Mouse (Mus musculus) skeletal muscle tissue, adult 2 months (tissue): ENCODE results near the gene Ercc2.

Source experiments
- DNase-seq: peaks from one replicate; pipeline ENCODE4 v3.0.0-alpha.2; 2012; ENCODE audit warnings: low read depth, low spot score

Ercc2 gene

DNA sequence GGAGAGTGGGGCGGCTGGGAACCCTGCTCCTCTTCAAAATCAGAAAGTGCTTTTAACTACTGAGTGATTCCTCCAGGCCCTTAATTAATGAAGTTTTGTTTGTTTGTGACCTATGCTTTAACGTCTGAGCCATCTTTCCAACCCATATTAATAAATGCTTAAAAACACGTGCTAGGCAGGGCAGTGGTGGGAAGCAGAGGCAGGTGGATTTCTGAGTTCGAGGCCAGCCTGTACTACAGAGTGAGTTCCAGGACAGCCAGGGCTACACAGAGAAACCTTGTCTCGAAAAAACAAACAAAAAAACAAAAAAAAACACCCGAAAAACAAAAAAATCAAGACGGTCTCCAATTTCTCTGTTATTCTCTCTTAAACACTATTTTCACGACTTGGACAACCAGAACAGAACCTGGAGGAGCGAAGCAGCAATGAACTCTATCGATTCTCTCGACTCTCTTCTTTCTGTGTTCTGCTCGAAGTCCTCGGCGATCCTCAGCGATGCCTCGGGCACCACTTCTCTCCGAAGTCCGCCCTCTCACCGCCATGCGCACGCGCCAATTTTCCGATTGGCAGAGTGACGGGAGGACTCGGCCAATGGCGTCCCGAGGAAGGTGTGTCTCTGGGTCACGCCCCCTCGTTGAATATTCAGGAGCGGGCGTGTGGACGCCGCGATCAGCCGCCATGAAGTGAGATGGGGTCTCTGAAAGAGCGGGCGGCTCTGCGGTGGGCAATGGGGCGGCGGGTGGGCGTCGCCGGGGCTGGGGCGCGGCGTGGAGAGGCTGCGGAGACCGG lies at the start of gene Ercc2:
Gene Ercc2 (plus strand): TSS at position 634 of the 789 bp plus-strand sequence.
- peak; percentile 98 for DNase-seq

DNA sequence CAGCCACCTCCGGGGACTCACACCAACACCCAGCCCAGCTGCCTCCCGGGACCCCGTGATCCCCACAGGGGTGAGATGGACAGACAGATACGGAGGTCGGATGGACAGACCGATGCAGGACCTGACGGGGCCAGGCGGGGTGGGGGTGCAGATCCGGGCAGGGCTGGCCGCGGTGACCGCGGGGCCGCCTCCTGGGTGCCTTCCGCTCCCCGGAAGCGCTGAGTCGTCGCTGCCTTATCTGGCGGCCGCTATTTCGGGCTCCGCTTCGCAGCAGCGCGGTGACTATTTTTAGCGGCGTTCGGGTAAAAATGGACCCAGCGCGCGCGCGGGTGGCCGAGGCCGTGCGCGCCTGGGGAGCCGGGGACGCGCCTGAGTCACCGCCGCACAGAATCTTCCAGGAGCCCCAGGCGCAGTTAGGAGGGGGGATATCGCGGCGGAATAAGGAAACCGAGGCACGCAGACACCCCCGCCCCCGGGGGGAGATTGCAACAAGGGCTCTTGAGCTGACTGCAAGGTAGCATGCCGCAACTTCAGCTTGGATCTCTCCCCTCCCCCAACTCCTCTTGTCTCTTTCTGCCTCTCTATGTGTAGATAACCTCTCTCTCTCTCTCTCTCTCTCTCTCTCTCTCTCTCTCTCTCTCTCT lies 49.0 kb upstream of the Ercc2 start:
- DNase-seq, result peak; percentile 75

DNA sequence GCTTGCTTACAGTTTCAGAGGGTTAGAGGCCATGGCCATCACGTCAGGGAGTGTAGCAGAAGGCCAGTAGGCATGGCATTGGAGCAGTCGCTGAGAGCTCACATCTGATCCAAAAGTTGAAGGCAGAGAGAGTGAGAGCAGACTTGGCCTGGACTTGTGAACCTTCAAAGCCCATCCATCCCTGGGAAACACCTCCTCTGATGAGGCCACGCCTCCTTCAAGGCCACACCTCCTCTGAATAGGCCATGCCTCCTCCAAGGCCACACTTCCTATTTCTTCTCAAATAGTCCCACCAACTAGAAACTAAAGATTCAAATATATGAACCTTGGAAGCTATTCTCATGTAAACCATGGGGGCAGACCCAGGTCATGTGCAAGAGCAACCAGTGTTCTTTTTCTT lies 46.2 kb upstream of the Ercc2 start:
- DNase-seq, result no peak

DNA sequence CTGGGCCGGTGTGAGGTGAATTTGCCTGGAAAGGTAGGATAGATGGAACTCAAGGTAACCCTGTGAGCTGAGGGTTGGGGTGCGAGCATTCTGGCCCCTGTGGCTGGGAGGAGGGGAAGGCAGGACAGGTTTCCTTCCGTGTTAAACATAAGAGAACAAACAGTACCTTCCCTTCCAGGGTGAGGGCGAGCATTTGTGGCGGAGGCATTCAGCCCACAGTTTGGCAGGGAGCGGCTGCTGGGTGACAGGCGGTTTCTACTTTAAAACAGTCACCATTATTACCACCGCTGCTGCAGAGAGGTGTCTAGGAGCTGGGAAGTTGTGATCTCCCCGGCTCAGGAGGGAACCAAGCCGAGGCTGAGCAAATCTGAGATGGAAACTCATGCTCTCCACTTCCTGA lies 44.7 kb upstream of the Ercc2 start:
- no peak for DNase-seq

DNA sequence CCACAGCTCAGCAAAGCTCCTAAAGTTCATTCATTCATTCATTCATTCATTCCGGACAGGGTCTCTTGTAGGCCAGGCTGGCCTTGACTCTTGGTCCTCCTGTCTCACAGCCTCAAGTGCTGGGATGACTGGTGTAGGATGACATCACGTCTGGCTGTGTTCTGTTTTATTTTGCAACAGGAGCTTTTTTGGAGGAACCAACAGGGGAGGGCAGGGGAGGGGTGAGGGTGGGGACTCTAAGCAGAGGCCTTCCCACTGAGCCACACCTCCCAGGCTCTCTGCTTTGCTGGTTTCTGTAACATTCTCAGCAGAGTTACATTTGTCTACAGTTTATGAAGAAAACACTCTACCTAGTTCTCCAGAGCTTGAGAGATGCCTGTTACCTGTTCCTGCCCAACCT lies 43.8 kb upstream of the Ercc2 start:
- DNase-seq, result no peak

DNA sequence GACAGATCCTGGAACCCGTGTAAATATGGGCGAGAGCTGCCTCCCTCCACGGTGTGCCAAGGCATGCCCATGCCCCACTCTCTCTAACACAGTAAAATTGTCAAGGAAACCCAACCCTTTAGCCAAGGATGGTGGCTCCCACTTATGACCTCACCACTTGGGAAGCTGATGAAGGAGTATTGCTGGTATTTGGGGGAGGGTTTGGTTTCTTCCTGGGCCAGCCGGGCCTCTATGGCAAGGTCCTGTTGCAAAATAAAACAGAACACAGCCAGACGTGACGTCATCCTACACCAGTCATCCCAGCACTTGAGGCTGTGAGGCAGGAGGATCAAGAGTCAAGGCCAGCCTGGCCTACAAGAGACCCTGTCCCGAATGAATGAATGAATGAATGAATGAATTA lies 43.2 kb upstream of the Ercc2 start:
- no peak for DNase-seq

DNA sequence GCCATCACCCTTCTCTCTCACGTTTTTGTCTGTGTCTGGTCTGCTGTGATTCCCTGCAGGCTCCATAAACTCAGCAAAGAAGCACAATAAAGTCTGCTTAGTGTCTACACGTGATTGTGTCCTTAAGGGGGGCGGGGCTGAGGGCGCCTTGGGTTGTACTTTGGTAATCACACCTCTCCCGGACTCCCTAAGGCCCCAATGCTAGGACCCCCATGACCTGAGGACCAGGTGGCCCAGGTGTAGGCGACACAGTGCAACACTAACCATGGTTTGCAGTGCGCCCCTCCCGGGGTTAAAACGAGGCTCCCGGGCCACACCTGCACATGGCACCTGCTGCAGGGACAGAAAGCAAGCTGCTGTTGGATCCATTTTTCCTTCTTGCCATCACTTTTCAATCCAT lies 40.6 kb upstream of the Ercc2 start:
- no peak for DNase-seq

DNA sequence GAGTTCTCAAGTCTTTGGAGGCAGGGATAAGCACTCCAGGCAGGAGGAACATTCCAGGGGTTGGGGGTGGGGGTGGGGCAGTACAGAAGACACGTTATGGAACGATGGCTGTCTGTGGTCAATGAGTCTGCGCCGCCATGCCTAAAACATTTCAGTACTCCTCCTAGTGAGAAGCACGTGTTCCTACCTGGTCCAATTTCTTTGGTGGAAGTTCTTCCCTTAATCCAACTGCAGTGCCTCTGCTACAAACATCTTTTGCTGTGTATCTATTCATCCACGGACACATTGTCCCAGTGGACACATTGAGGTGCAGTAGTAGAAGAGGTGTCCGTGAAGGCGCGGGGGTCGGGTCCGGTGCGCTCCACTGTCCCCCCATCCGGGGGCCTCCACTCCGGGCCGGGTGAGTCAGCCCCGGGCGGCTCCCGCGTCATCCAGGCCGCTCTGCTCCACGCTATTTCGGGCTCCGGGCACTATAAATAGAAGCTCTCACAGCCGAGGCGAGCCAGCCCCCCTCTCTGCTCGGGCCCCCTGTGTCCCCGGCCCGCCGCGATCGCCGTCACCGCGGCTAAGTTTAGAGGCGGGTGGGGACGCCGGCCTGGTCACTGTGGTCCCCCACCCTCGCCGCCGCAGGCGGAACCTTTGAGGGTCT lies 39.9 kb upstream of the Ercc2 start:
- DNase-seq, result no peak

DNA sequence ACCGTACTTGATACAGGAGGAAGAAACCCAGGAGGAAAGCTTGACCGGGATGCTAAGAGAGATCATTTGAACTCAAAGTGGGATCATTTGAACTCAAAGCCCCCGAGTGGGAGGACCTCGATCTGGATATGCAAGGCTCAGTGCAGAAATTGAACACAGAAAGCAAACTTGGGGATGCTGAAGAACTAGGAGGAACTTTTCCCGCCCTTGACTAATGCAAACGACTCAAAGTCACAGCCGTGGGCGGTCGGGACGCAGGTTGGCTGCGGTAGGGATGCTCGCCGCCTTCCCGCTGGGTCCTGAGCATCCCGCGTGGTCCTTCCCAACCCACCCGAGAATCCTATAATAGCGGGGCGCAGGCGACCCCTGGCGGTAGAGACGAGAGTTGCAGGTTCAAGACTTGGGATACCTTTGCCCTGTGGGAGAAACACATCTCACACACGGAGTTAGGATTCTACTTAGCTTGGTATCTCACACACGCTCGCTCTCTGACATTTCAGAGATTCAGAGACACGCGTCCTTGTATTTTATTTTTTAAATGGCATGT lies 39.3 kb upstream of the Ercc2 start:
- peak; percentile 77 for DNase-seq

DNA sequence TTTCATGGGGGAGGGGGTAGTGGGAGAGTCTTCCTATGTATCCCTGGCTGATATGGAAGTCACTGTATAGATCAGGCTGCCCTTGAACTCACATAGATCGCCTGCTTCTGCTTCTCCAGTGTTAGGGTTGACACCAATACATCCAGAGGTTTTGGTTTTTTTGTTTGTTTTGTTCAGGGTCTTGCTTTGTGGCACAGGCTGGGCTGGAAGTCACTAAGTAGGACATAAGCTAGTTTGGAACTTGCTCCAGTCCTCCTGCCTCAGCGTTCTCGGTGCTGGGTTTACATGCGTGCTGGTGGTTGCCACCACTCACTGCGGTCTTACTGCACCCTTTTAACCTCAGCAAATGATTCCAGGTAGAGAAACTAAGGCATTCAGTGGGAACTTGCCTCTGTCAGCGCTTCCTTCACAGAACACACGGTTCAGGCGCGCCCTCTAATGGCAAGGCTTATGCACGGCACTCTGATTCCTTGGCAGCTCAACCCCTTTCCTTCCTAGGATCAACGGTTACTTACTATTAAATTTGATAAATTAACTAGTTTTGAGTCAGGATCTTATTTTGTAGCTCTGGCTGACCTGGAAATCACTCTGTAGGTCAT lies 38.5 kb upstream of the Ercc2 start:
- peak; percentile 66 for DNase-seq

DNA sequence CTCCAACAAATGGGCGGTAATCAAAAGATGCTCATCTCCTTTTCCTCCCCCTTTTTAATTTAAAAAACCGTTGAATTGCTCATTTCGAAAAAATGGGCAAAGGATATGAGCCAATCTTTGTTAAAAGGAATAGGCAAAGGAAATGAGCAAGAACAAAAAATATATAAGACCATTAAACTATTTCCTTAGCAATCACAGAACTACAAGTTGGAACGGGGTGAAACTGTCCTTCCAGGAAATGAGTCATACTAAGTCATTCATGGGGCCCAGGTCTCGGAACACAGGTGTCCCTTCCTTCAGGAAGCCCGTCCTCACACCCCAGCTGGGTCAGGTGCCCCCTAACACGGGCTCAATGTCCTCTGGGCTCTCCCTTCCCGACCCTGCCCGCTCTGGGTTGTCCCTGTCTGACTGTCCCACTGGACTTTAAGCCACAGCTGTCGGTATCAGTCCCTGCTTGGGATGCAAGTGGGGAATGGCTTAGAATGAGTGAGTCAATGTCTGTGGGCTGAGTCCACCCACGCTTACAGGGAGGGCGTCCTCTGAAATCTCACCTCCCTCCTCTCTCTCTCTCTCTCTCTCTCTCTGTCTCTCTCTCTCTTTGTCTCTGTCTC lies 37.5 kb upstream of the Ercc2 start, which contains the start of gene Ercc1:
Gene Ercc1 (plus strand): TSS at position 542 of the 611 bp plus-strand sequence.
- no peak for DNase-seq

DNA sequence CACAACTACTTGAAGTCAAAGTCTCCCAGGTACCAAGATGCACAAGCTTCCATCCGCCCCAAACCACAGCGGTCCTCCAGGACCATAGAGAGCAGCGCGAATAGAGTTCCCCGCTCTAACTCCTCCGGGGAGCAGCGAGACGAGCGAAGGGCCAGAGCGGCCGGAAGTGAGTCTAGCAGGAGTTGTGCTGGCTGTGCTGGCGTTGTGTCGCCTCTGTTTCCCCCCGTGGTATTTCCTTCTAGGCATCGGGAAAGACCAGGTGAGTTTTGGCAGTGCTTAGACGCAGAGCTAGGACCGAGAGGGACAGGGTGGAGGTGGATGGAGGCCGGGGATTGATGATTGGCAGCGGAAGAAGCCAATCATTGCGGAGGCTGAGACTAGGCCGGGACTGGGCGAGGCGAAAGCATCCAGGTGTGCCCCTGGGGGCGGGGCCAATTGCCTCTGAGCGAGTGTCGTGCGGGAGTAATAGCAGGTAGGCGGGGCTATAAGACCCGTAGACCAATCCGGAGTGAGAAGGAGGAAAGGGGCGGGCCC lies 36.8 kb upstream of the Ercc2 start:
- DNase-seq, result peak; percentile 91

DNA sequence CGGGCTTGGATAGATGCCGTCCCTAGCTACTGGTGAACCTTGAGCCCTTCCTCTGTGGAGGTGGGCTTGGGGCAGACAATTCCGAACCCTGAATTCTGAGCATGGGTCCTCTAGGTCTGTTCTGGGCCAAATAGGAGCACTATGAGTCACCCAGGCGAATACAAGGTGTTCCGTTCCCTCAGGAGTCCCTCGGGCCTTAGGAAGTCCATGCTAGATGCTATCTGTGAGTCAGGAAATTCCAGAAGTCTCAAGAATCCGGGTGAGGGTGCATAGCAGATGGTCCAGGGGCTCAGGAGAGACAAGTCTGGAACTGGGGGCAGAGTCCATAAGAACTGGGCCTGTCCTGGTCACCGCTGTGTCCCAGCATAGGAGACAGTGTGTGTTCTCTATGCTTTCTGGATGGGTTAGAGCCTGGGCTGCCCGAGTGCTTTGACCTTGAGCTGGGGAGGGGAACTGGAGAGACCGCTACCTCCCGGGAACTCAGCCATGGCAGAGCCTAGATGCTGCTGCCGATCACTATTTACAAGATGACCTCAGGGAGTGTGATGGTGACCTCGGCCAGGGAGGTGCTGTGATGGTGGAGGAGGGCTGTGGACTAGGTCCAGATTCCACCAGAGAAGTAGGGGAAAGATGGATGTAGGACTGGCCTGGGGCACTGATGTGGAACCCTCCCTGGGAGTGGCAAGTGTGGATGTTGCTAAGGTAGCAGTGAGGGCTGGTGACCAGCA lies 32.5 kb upstream of the Ercc2 start:
- no peak for DNase-seq

DNA sequence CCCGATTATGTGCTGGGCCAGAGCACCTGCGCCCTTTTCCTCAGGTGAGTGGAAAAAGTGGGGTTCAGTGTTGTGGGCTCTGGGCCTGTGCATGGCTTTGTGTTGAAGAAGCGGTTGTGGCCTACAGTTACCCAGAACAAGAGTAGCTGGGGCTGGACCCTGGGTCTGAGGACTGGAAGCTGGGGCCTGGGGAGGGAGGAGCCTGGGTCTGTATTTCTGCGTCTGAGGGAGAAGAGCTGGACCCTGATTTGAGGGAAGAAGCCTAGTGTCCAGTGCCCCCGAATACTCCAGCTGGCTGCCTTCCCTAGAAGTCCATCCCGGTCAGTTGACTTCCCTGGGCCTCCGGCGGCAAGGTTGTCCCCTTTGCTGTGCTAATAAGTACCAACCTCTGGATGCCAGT lies 31.6 kb upstream of the Ercc2 start:
- DNase-seq, result no peak

DNA sequence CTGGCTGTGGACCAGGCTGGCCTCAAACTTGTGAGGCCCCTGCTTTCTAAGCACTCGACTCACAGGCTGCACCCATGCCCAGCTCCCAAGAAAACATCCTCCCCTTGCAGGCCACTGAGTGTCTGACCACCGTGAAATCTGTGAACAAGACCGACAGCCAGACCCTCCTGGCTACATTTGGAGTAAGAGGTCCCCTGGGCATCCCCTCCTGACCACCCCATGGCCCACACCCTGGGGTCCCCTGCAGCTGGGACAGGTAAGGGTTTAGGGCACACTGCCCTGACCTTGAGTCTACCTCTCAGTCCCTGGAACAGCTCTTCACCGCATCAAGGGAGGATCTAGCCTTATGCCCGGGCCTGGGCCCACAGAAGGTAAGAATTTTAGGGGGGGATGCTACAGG lies 26.8 kb upstream of the Ercc2 start:
- no peak for DNase-seq

DNA sequence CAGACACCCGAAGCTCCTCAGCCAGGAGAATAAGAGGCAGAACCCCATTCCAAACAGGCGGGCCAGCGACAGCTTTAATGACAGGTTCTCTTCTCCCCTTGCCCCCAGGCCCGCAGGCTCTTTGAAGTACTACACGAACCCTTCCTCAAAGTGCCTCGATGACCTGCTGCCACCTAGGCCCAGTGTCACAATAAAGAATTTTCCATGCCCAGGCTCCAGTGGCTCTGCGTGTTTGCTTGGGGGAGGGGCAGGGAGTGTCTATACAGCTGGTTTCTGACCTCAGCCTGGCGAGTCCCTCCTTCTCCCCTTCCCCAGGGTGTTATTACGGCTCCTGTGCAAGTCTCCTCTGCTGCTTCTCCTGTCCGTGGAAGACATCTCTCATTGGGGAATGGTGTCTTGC lies 25.5 kb upstream of the Ercc2 start:
- no peak for DNase-seq

DNA sequence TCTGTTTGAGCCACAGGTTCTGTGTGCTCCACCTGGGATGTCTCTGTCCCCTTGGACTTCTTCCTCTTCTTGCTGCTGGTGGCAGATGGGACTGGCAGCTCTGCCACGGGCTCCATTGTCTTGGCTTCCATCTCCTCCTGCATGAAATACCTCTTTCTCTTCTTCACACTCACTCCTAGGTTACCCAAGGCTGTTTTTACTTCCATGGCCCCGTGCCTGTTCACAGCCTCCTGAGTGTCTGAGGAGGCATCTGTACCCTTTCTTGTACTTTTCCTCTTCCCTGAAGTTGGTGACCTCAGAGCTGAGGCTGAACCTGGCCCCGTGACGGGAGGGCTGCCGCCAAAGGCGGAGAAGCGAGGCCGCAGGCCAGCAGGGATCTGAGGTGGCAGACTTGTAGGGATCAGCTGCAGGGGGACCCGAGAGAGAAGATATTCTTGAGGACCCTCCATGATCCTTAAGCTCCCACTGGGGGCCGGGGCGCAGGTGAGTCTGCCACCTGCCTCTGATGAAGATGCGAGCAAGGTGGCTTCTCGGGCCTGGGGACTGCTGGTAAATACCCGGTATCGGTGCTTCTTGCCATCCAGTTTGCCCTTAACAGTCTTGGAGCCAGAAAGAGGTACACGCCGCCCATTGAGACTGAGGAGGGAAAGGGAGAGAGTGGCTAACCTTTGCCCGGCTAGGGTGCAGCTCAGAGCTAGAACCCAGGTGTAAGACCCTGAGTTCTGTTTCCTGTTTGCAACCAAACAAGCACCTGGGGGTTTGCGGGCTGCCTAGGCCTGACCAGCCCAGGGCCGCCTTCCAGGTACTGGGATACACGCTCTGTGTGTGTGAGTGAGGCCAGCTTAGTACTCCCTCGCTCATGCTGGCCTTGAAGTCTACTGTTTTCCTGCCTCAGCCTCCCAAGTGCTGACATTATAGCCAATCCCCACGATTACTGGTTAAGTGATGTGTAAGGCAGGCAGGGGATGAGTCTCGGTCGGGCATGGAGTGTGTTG lies 24.1 kb upstream of the Ercc2 start:
- no peak for DNase-seq

DNA sequence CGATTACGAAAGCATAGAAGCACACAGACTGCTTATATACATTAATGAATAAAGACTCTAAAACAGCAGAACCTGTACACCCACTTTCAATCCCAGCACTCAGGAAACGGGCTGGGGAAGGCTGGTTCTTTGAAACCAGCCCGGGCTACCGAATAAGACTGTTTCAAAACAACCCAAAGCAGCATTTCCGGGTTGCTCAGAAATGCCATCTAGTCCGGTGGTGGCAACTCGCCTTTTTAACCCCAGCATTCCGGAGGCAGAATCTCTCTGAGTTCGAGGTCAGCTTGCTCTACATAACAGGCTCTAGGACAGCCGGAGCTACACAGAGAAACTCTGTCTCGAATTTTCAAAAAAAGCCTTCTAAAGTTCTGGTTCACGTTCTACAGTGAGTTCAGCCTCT lies 23.2 kb upstream of the Ercc2 start:
- DNase-seq, result no peak

DNA sequence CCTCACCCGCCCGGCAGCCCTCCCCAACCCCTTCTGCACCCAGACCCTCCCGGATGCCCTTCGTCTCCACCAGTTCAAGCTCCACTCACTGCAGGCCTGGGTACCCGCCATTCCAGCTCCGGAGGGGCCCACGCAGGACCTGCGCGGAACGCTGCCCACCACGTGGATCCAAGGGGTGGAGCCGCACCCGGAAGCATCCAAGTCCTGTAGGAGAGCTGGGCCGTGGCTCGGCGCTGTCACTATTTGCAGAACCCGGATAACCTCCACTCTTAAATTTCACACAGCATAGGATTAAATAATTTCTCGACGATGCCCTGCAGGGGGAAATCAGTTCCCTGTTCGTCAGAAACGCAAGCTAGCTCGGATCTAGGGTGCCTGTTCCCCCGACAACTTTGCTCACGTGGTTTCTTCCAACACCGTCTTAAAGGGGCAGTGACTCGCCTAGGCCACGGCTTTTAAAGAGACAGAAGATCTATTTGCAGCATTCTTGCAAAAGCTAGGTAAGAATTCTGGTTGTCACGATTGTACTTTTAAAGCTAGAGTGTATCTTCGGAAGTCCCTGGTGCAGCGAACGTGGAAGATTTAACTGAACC lies 22.4 kb upstream of the Ercc2 start, which contains the start of the genes Cd3eap and Ppp1r13l:
Gene Cd3eap (minus strand): TSS at position 185 of the 593 bp plus-strand sequence.
Gene Ppp1r13l (plus strand): TSS at position 451 of the 593 bp plus-strand sequence.
- DNase-seq, result peak; percentile 66
